Mouse (Mus musculus) heart, adult 8-10 months (tissue): ENCODE measurements at regions not wholly inside any gene's neighbourhood (a gene's known extent, or its start where the extent isn't known, plus 50 kb on each side); places are given as distances from the start of the nearest gene placed in this dataset.

Source experiments
- DNase-seq: peaks from one replicate; pipeline ENCODE4 v3.0.0; 2022; ENCODE audit warnings: low spot score

GRCm38 (mm10) chrX:68313486-68313885, 364.9 kb upstream of the Fmr1 start:
- DNase-seq, result peak; percentile 55
